Mouse (Mus musculus) gastrocnemius, postnatal 10 days (tissue): Measurements from ENCODE around the gene Mrps23. TPM values are rescaled to one million over a fixed set of nuclear protein-coding genes. Genes with fewer than 3 reads are reported as not detected.

Experiments
- DNase-seq: peaks from one replicate; pipeline ENCODE4 v3.0.0; 2021; ENCODE audit warnings: mixed read lengths
- long read RNA-seq, 2 experiments: library from polyadenylated mRNA; stranded (forward); transcript quantifications; one replicate each; pipeline ENCODE4 v2.0.0; 2021
- total RNA-seq, 2 experiments: library from RNA; stranded (reverse); gene quantifications; 2 replicates each; pipeline ENCODE4 v1.2.3; 2021

Mrps23 gene
- total RNA-seq = 100 to 1,000 TPM; 121 to 133 TPM
- long read RNA-seq, experiment 1, transcript Mrps23-203 (5 exons, 1,404 nt) = minor isoform, 15 of 91 reads
- long read RNA-seq, experiment 1, transcript Mrps23-201 (5 exons, 1,332 nt) = major isoform, 49 of 91 reads
- long read RNA-seq, experiment 1, partial matches to known transcripts = 1 of 91 reads
- long read RNA-seq, experiment 1, other reads (novel, unspliced or antisense) = 26 of 91 reads
- long read RNA-seq, experiment 2, transcript Mrps23-203 (5 exons, 1,404 nt) = minor isoform, 10 of 92 reads
- long read RNA-seq, experiment 2, transcript Mrps23-201 (5 exons, 1,332 nt) = major isoform, 55 of 92 reads
- long read RNA-seq, experiment 2, partial matches to known transcripts = 3 of 92 reads
- long read RNA-seq, experiment 2, other reads (novel, unspliced or antisense) = 24 of 92 reads

DNA sequence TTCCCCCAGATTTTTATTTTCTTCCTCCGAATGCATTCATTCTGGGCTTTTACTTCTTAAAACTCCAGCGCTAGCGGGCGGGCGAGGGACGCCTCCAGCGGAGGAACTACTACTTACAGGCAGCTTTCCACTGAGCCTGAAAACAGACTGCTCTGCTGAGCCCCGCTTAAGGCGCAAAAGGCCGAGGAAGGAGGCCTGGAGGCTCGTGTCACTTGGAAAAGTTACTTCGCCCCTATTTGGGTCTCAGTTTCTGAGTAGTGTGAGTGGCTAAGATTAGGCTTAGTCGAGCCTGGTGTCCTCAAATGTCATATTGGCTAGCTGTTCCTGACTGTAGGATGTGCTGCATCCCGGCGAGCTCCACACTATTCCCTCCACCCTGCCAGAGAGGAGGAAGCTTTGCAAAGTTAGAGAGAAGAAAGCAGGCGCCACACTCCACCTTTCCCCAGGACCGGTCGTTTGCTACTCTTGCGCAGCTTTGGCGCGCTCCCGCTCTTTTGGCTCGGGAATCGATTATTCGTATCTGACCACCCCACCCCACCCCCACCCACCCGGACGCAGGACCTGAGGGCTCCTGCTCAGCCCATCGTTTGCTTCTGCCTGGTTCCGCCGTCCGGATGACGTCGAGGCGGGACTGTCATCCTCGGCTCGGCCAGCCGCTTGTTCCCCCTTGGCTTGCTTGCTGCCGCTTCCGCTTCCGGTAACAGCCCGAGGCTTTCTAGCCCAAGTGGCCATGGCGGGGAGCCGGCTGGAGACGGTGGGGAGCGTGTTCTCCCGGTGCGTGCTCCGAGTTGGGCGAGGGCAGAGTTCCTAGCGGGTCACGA is at the start of gene Mrps23:
Gene Mrps23, plus strand, starts transcription at position 677 of the 821 bp plus-strand sequence.
- DNase-seq = peak; percentile 88

GRCm38 (mm10) chr11:88154500-88154899 is 49.7 kb upstream of the Mrps23 start:
- no peak for DNase-seq

- DNase-seq = peak; percentile 77
Measured at GRCm38 (mm10) chr11:88155451-88155850, 48.7 kb upstream of the Mrps23 start.

- DNase-seq = no peak
Measured at GRCm38 (mm10) chr11:88155998-88156397, 48.2 kb upstream of the Mrps23 start.

- DNase-seq = peak; percentile 41
Measured at GRCm38 (mm10) chr11:88156403-88156802, 47.8 kb upstream of the Mrps23 start.

- DNase-seq = peak; percentile 64
Measured at GRCm38 (mm10) chr11:88158842-88159246, 45.3 kb upstream of the Mrps23 start.

DNA sequence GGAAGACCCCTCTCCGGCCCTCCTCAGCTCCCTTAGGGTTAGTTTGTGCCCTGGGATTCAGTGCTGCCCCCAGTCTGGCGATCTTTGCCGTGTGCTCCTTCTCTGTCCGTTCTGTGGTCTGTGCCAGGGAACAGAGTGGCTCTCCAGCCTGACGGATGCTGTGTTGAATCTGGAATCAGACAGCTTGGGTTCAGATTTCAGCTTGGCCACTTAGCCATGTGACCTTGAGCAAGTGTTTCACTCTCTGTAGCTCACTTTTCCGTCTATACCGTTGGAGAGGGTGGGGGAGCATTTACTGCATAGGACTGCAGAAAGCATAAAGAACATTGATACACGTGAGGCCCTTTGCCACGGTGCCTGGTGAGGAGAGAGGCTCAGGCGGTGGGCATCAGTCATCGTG is 44.8 kb upstream of the Mrps23 start:
- DNase-seq = peak; percentile 43

- DNase-seq = peak; percentile 15
Measured at GRCm38 (mm10) chr11:88160316-88160715, 43.9 kb upstream of the Mrps23 start.

DNA sequence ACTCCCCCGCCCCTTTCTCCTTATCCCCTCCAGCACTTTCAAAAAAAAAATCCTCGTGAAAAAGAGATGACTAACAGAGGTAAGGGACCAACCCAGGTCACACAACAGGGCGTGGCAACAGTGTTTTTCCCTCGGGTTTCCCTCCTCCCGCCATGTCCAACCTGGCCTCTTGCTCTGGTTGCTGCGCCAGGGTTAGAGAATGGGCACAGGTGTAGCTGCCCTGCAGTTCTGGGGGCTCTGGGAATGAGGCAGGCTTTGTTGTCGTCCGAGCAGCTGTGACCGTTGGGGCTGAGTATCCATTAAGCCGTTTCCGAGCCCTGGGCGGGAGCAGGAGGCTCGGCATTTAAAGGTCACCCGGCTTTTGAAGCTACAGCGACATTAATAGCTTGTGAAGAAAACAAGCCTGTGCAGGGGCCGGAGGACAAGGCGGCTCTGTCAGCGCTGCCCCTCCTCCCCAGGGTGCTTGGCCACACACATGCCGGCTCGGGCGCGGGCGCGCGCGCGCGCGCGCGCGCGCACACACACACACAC is 43.1 kb upstream of the Mrps23 start:
- peak; percentile 58 for DNase-seq

- peak; percentile 94 for DNase-seq
Measured at GRCm38 (mm10) chr11:88161651-88162362, 42.4 kb upstream of the Mrps23 start.

DNA sequence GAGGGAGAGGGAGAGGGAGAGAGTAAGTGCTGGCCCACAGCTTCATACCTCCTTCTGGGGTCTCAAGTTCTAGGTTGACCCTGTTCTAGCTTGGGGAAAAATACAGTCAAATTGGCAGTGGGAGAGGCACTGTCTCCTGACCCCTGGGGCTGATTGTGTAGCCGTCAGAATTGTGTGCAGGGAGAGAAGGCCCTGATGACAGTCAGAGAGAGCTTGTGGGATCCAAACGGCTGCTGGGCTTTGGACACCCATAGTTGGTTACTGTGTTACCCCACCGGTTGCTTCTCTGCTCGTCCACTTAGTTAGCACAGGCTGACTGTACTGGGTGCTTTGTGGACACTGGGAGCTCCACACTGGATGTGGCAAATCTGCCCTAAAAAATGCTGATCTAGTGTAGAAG is 41.4 kb upstream of the Mrps23 start:
- DNase-seq = no peak

GRCm38 (mm10) chr11:88164213-88164723 is 39.9 kb upstream of the Mrps23 start:
- DNase-seq = no peak

DNA sequence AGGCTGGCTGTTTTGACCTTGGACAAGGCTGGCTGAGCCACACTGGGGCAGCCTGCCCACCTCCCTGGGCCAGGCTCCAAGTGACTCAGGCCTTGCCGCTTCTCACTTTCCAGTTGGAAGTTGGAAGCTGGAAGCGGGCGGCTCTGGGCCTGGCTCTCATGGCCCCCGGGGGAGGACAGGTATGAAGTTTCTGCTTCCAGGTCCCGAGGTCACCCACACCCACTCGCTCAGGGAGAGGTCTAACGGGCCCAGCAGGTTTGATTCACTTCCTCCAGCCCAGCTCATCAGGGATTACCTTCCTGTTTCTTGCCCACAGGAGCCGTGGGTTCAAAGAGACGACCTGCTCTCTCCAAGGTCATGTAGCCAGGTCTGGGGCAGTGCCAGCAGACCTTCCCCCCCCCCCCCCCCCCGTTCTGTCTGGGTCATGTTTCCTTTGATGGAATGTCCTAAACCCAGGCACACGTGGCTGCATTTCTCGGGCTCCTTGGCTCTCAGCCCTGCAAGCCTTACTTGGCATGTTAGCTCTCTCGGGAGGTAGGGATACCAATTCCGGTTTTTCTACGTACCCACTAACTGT is 39.3 kb upstream of the Mrps23 start:
- peak; percentile 92 for DNase-seq

DNA sequence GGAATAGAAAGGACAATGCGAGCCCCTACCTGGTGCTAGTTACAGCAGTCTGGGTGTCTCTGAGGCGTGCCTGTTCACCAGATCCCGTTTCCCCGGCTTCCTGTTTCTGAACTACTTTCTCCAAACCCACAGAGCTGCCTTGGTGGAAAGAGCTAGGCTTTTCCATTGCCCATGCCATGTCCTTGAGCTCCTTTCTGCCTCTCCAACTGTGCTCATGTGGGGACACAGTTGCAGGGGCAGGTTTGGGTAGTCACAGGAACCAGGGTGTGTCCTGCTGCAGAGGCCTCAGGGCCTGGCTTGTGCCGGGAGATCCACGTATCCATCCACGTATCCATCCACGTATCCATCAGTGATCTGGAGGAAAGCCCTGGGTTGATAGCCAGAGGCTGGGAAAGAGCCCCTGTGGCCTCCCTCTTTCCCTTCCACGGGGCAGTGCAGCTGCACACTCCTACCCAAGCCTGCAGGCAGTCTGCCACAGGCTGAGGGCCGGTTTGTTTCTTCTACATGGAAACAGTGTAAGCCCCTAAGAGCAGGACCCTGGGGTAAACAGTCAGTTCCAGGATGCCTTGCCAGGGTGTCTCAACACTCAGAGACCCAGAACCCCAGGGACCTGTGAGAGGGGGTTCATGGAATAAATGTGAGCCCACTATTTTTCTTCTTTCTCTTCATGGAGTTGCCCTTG is 38.4 kb upstream of the Mrps23 start:
- peak; percentile 42 for DNase-seq

DNA sequence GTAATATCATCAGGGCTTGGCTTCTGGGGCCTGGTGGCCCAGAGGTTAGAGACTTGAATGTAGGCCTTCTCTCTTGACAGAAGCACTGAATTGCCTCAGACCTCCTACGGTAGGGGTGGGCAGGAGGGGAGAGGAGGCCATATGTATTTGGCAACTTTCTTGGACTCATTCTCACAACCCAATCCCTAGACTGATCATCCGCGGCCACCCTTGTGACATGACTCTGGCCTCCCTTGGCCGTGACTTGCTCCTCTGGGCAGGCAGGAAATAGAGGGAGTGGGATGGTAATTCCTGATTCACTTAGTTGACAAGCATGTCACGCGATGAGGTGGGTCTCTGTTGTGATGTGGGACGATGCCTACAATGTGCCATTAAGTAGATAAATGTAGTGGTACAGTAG is 37.7 kb upstream of the Mrps23 start:
- no peak for DNase-seq

GRCm38 (mm10) chr11:88168611-88169010 is 35.6 kb upstream of the Mrps23 start:
- no peak for DNase-seq

GRCm38 (mm10) chr11:88169531-88170040 is 34.6 kb upstream of the Mrps23 start:
- no peak for DNase-seq

DNA sequence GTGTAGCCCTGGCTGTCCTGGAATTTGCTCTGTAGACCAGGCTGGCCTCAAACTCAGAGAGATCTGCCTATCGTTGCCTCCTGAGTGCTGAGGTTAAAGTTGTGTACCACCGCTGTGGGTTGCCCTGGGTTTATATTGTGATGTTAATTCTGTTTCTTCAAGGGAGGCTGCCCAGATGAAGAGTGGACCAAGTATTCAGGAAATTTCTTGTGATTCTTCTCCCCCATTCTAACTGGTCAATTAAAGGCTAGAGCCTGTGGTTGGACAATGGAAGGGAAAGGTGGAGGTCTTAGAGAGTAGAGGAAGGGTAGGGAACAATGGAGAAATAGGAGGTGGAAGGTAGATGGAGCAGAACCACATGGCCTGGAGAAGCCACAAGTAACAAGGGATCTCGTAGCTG is 33.6 kb upstream of the Mrps23 start:
- no peak for DNase-seq

GRCm38 (mm10) chr11:88171876-88172442 is 32.2 kb upstream of the Mrps23 start:
- no peak for DNase-seq

DNA sequence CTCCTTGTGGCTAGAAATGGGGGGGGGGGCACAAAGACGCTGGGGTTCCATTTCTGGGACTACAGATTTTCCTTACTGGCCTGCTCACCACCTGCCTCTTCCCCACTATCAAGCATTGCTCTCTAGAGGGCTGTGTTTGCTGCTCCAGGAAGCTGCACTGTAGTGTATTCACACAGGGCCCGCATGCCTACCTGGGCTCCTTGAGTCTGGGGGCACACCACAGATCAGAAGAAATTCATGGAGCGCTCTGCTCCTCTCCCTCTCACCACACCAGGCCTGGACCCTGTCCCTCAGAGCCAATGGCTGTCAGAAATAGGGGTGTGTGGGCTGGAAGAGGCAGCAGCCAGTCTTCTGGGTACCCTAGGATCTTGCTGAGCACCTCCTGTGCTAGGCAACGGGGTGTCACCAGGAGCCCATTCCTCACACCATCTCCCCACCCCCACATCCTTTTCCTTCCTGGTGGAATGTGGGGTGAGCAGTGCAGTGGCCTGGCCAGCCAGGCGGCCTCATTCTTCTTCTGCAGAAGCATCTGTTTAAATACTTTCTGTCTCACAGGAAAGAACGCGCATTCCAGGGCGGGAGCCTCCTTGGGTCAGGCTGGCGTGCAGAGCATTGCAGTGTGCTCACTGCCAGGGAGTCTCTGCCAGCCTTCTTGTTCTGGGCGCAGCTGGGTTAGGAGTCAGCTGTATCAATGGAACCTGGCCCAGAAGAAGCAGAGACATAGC is 31.4 kb upstream of the Mrps23 start:
- DNase-seq = peak; percentile 74
